Mouse (Mus musculus): ENCODE data around the gene R3hcc1l. TPM values are rescaled to one million over a fixed set of nuclear protein-coding genes. Genes with fewer than 3 reads are reported as not detected.

Gene R3hcc1l
- 43.0 TPM for total RNA-seq (2023)

GRCm38 (mm10) chr19:42518620-42519310 is at the start of gene R3hcc1l:
TSS of gene R3hcc1l (plus strand) at chr19:42518759.

GRCm38 (mm10) chr19:42612654-42613053 is 94.1 kb downstream of the R3hcc1l start, which contains the start of gene Loxl4:
TSS of gene Loxl4 (minus strand) at chr19:42612813.

Other genes with a start within 250 kb of the R3hcc1l start
- gene Crtac1, start 87.0 kb upstream of the R3hcc1l start, total RNA-seq (2023): not detected
- not detected for gene Loxl4, start 94.1 kb downstream of the R3hcc1l start, total RNA-seq (2023)
- 4.2 TPM for gene Pyroxd2, start 234.0 kb downstream of the R3hcc1l start, total RNA-seq (2023)

Data from CD4-positive naive resting alpha-beta T cell, adult 57 days (primary cell).